Mouse (Mus musculus) gastrocnemius, postnatal 25 days (tissue): ENCODE results near the gene Kalrn. TPM values are rescaled to one million over a fixed set of nuclear protein-coding genes. Genes with fewer than 3 reads are reported as not detected.

Experiments used
- DNase-seq: peaks from one replicate; pipeline ENCODE4 v3.0.0; 2022
- total RNA-seq, 2 experiments: library from RNA; stranded (reverse); gene quantifications; 1 replicate in 1 of 2; 2 replicates in 1 of 2; pipeline ENCODE4 v1.2.3; 2021

Kalrn gene
- total RNA-seq, 2 experiments from 2014 or later: 19.1 to 26.3 TPM

GRCm38 (mm10) chr16:34036327-34037047 lies 536.8 kb downstream of the Kalrn start:
- no peak for DNase-seq

- DNase-seq: no peak
Measured at GRCm38 (mm10) chr16:34035780-34036179, 537.6 kb downstream of the Kalrn start.

GRCm38 (mm10) chr16:34034267-34034666 lies 539.1 kb downstream of the Kalrn start:
- no peak for DNase-seq

- no peak for DNase-seq
Measured at GRCm38 (mm10) chr16:34032011-34032645, 541.2 kb downstream of the Kalrn start.

GRCm38 (mm10) chr16:34031565-34031964 lies 541.8 kb downstream of the Kalrn start:
- DNase-seq: no peak

- no peak for DNase-seq
Measured at GRCm38 (mm10) chr16:34030379-34030778, 543.0 kb downstream of the Kalrn start.

- no peak for DNase-seq
Measured at GRCm38 (mm10) chr16:34029790-34030189, 543.5 kb downstream of the Kalrn start.

GRCm38 (mm10) chr16:34017241-34017640 lies 556.1 kb downstream of the Kalrn start:
- DNase-seq: no peak

- peak; percentile 29 for DNase-seq
Measured at GRCm38 (mm10) chr16:34011991-34012845, 561.1 kb downstream of the Kalrn start.

GRCm38 (mm10) chr16:34009567-34009966 lies 563.8 kb downstream of the Kalrn start:
- DNase-seq: no peak

GRCm38 (mm10) chr16:34005986-34006385 lies 567.3 kb downstream of the Kalrn start:
- DNase-seq: no peak

GRCm38 (mm10) chr16:34004128-34004578 lies 569.2 kb downstream of the Kalrn start:
- peak; percentile 30 for DNase-seq

GRCm38 (mm10) chr16:34003566-34004127 lies 569.7 kb downstream of the Kalrn start:
- DNase-seq: no peak

- peak; percentile 64 for DNase-seq
Measured at GRCm38 (mm10) chr16:34000715-34001114, 572.6 kb downstream of the Kalrn start.

- DNase-seq: no peak
Measured at GRCm38 (mm10) chr16:33999388-33999787, 573.9 kb downstream of the Kalrn start.

GRCm38 (mm10) chr16:33998011-33998410 lies 575.3 kb downstream of the Kalrn start:
- no peak for DNase-seq

- DNase-seq: no peak
Measured at GRCm38 (mm10) chr16:33996030-33996429, 577.3 kb downstream of the Kalrn start.

- DNase-seq: no peak
Measured at GRCm38 (mm10) chr16:33995496-33995895, 577.8 kb downstream of the Kalrn start.

- no peak for DNase-seq
Measured at GRCm38 (mm10) chr16:33994321-33994720, 579.0 kb downstream of the Kalrn start.

- no peak for DNase-seq
Measured at GRCm38 (mm10) chr16:33990712-33991111, 582.6 kb downstream of the Kalrn start.

- DNase-seq: no peak
Measured at GRCm38 (mm10) chr16:33989106-33989505, 584.2 kb downstream of the Kalrn start.

GRCm38 (mm10) chr16:33988358-33989012 lies 584.8 kb downstream of the Kalrn start:
- no peak for DNase-seq
